Mouse (Mus musculus) cerebellum, postnatal 4 days (tissue): Measurements from ENCODE around the gene Ifnar2.

Experiments
- DNase-seq, 2 experiments: peaks; one replicate each; pipeline ENCODE4 v3.0.0; 2022; ENCODE audit warnings: low spot score in 2 of 2, mixed read lengths in 1 of 2

Gene Ifnar2

GRCm38 (mm10) chr16:91358555-91358954 is 14.0 kb upstream of the Ifnar2 start:
- peak in 1 of 2 experiments; percentile 74 for DNase-seq

GRCm38 (mm10) chr16:91359531-91359930 is 13.1 kb upstream of the Ifnar2 start:
- no peak for DNase-seq

- DNase-seq = no peak
These were observed 12.4 kb upstream of the Ifnar2 start for GRCm38 (mm10) chr16:91360162-91360561.

GRCm38 (mm10) chr16:91362006-91362405 is 10.6 kb upstream of the Ifnar2 start:
- no peak for DNase-seq

DNA sequence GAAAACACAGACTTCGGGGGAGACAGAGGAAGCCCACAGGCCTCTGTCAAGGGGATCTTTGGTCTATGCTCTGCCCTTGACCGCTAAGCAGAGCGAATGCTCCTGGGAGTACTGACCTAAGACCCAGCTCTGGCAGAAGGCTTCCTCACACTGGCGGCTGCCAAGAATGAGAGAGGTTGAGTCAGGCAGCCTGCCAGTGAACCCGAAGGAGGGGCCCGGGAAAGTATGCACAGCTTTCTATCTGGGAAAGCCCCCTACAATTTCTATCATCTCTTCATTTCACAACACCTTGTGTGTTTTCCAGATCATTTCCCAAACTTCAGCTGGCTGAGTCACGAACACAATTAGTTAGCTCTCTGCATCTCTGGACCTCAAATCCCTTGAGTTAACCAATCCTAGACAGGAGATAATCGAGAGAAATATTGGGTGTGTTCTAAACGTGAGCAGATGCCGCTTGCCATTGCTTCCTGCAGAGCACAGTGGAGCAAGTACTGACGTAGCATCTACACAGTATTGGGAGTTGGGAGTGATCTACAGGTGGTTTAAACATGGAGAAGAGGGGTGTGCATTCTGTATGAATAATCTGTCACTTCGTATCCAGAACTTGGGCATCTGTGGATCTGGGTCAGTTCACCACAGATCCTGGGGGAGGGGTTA is 9.8 kb upstream of the Ifnar2 start:
- no peak for DNase-seq

- DNase-seq = no peak
These were observed 9.1 kb upstream of the Ifnar2 start for GRCm38 (mm10) chr16:91363483-91363882.

GRCm38 (mm10) chr16:91366567-91366966 is 6.0 kb upstream of the Ifnar2 start:
- DNase-seq = no peak

- no peak for DNase-seq
These were observed 5.5 kb upstream of the Ifnar2 start for GRCm38 (mm10) chr16:91367066-91367465.

DNA sequence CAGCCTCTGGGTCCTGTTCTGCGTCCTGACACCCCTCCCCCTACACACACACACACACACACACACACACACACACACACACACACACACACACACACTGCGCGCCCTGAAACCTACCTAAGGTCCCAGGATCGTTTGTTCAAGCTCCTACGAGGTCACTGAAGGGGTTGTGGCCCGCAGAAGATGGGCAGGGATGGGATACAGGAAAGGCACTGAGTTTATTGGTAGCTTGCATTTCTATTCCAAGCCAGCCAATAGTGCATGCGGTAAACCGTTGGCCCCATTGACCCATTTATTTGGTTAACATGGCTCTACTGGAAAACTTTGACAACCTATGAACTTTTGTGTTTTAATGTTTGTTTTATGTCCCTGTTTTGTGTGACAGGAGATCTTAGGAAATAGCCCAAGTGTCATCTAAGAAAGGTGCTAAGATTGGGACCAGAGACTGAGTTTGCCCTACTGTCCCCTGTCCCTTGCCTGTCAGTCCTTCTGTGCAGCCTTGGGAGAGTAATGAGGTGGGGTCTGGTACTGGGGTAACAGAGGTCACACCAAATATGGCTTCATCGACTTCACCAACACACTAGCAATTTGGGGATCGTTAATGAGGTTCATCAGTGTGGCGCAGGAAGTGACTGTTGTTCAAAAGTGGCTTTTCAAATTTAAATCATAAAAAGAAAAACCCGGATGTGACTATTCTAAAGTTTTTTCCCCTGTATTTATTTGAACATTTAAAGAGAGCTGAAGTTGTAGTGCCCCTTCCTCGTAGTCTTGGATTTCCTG is 1.1 kb downstream of the Ifnar2 start:
- no peak for DNase-seq

GRCm38 (mm10) chr16:91374253-91374634 is 1.7 kb downstream of the Ifnar2 start:
- no peak for DNase-seq

DNA sequence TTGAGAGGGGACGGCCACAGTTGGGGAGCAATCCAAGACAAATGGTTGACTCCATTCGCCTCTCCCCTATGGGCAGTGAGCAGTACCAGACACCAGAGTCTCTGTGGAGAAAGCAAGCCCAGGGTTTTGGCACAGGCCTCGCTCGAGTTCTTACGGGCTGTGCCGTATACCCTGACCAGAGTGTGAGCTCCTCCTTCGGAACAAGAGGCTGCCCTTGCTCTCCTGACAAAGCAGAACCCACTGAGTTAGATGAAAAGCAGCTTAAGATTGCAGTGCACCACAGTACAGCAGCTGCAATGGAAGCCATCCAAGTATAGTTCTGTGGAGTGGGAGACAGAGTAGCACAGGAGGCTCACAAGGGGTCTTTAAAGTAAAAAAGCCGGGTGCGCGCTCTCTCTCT is 4.1 kb downstream of the Ifnar2 start:
- DNase-seq = no peak

GRCm38 (mm10) chr16:91378431-91378986 is 5.9 kb downstream of the Ifnar2 start:
- no peak for DNase-seq

DNA sequence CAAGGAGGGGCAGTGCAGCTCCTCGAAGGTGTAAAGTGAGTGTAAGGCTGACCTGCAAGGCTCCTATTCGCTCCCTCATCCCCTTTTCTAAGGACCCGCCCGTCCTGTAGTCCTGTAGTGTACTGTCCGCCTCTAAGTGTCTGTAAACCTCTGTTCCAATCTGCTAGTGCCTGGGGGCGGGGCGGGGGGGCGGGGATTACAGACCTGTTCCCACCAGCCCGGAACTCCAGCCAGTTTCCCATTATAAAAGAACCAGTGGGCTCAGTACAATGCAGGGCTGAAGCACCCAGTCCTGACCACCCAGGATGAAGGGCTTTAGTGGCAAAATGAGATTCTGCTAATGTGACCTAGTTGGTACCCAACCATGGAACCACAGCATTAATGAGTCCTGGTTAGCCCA is 6.4 kb downstream of the Ifnar2 start:
- no peak for DNase-seq

DNA sequence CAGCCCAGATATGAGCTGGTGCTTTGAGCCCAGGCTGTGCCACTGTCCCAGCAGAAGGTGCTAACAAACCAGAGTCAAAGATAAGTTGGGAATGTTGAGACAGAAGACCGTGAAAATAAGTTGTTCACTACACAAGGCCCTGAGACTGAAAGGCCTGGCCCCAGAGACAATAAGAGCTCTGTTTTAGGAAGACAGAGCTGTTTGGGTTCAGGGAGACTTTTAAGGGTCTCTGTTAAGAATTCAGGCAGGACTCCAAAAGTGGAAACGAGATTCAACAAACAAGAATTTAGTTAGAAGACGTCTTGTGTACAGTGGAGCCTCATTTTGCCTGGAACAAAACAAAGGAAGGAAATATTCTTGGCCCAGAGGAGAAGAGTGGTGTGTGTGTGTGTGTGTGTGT is 6.8 kb downstream of the Ifnar2 start:
- DNase-seq = no peak

GRCm38 (mm10) chr16:91380151-91380550 is 7.6 kb downstream of the Ifnar2 start:
- DNase-seq = no peak

DNA sequence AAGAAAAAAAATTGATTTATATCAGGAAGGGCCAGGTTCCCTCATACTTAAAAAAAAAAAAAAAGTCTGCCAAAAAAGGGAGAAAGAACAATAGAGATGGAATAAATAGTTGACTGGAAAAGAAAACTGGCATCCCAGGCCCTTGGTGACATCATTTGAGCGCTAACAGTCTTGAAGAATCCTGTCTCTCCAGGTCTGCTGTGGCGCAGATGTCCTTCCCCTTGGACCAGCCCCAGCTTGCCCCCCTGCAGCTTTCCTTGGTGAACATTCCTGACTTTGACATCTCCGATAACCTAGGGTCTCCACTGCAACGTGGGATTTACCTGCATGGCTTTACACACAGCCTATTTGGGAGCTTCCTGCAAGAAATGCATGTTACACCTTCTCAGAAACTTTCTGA is 9.0 kb downstream of the Ifnar2 start:
- no peak for DNase-seq

GRCm38 (mm10) chr16:91382261-91382790 is 9.7 kb downstream of the Ifnar2 start:
- DNase-seq = no peak

DNA sequence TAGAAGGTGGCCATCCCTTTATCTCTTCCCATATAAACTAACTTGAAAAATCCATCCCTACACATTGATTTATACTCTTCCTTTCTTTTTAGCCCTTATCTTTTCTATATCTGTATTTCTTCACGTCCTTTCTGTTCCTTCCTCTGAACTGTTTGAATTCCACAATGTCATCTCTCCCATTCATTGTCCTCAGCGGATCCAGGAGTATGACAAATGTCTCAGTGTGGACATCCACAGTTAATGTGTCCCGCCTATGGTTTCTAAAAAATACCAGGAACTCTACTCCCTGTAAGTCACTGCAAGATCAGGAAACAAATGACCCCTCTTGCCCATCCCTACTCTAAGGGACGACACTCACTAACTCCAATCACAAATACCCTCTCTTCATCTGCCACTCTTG is 11.6 kb downstream of the Ifnar2 start:
- no peak for DNase-seq

DNA sequence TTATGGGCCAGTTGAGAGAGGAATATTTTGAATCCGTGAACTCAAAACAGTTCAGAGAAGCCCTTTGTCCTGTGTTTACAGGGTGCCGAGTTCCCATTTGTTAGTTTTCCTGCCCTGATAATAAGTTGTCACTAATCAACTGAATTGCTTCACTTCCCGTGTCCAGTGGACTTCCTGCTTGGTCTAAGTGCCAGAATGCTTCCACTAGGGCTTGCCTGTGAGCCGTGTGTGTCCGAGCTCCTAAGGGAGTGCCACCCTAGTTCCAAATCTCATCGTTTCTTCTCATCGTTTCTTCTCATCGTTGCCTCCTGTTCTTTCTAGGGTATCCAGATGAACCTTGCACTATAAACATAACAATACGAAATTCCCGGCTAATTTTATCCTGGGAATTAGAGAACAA is 13.0 kb downstream of the Ifnar2 start:
- no peak for DNase-seq

GRCm38 (mm10) chr16:91386419-91387120 is 14.0 kb downstream of the Ifnar2 start:
- DNase-seq = no peak

DNA sequence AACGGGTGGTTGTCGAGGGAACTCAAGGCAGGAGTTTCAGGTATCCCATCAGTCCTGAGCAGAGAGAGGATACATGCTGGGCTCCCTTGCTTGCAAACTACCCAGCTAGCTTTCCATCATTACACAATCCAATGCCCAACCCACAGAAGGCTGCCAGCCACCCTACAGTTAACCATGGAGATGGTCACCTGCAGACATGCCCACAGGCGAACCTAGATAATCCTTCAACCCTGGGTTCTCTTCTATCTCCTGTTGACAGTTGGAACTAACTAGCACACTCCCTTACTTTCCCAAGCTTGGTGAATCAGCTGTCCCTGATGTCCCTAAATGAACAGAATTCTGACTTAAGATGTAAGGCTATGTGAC is 14.5 kb downstream of the Ifnar2 start:
- DNase-seq = no peak

GRCm38 (mm10) chr16:91390100-91390499 is 17.5 kb downstream of the Ifnar2 start:
- no peak for DNase-seq
